Mouse (Mus musculus) ES-E14 (cell line): ENCODE data around the gene Ppil4. TPM values are rescaled to one million over a fixed set of nuclear protein-coding genes. Genes with fewer than 3 reads are reported as not detected.

Experiments used
- DNase-seq: peaks from one replicate; pipeline ENCODE4 v3.0.0-alpha.2; 2013; ENCODE audit warnings: low read depth, low spot score
- H3K27ac ChIP-seq: 2 replicates; pipeline ENCODE4 v1.5.1; 2012; ENCODE audit warnings: low read depth, mild to moderate bottlenecking, low read length, moderate library complexity, mixed read lengths; ENCODE audit not compliant: poor library complexity, insufficient read depth, severe bottlenecking
- H3K36me3 ChIP-seq: 2 replicates; pipeline ENCODE4 v1.6.1; 2012; ENCODE audit warnings: mild to moderate bottlenecking, low read length, moderate library complexity, mixed read lengths; ENCODE audit not compliant: control insufficient read depth, poor library complexity, insufficient read depth, severe bottlenecking
- H3K4me1 ChIP-seq, 2 experiments: fragments of 150-350 bp in 1 of 2; sonication (generic) in 1 of 2; 2 replicates each; pipeline ENCODE4 v1.6.1; 2012; ENCODE audit warnings: low read length in 2 of 2, mild to moderate bottlenecking in 1 of 2, mixed read lengths in 1 of 2; ENCODE audit not compliant: control insufficient read depth in 2 of 2, insufficient read depth in 2 of 2, poor library complexity in 1 of 2
- H3K4me3 ChIP-seq, 2 experiments: fragments of 150-350 bp in 1 of 2; sonication (generic) in 1 of 2; 2 replicates each; pipeline ENCODE4 v1.5.1; 2012; ENCODE audit warnings: low read length in 2 of 2, low read depth in 1 of 2, mild to moderate bottlenecking in 1 of 2, mixed read lengths in 1 of 2; ENCODE audit not compliant: insufficient read depth in 1 of 2, poor library complexity in 1 of 2, severe bottlenecking in 1 of 2
- H3K9ac ChIP-seq: 2 replicates; pipeline ENCODE4 v1.6.1; 2012; ENCODE audit warnings: low read depth, mild to moderate bottlenecking, low read length, mixed read lengths; ENCODE audit not compliant: poor library complexity, insufficient read depth, severe bottlenecking
- H3K9me3 ChIP-seq: fragments of 150-350 bp; sonication (generic); 2 replicates; pipeline ENCODE4 v1.6.1; 2012; ENCODE audit warnings: low read depth, mild to moderate bottlenecking, low read length; ENCODE audit not compliant: control insufficient read depth, insufficient read depth
- CHD2 ChIP-seq: IDR thresholded peaks from 2 replicates; pipeline ENCODE4 v1.6.1; 2014; ENCODE audit warnings: mild to moderate bottlenecking, low read depth, low read length, inconsistent platforms
- HCFC1 ChIP-seq: IDR thresholded peaks from 2 replicates; pipeline ENCODE4 v1.6.1; 2012; ENCODE audit warnings: low read length, inconsistent platforms, borderline replicate concordance; ENCODE audit not compliant: insufficient read depth
- MAFK ChIP-seq: IDR thresholded peaks from 2 replicates; pipeline ENCODE4 v1.6.1; 2014; ENCODE audit warnings: mild to moderate bottlenecking, low read depth, low read length, inconsistent platforms; ENCODE audit not compliant: insufficient read depth
- ZC3H11A ChIP-seq: IDR thresholded peaks from 2 replicates; pipeline ENCODE4 v1.6.1; 2012; ENCODE audit warnings: low read depth, mild to moderate bottlenecking, inconsistent platforms, low read length, borderline replicate concordance
- ZNF384 ChIP-seq: IDR thresholded peaks from 2 replicates; pipeline ENCODE4 v1.6.1; 2012; ENCODE audit warnings: low read depth, low read length, inconsistent platforms
- in situ Hi-C, 2 experiments: fragments of 600-800 bp; cut with MboI; formaldehyde crosslinking; loops; one replicate each; pipeline ENCODE4 v1.15.1; 2025; ENCODE audit warnings: low sequenced_read_pairs in 2 of 2, inconsistent platforms in 1 of 2; ENCODE audit not compliant: unreplicated experiment in 2 of 2
- total RNA-seq: library from RNA; depleted of rRNA; stranded (reverse); fragments of 300-350 nt; gene quantifications from 2 replicates; pipeline ENCODE4 v1.2.3, GENCODE M21; 2012

Ppil4 gene
- total RNA-seq, 1 experiment = 38.6 TPM

- in situ Hi-C loops = no loop called here
- Histone ChIP-seq H3K9ac (no peak overlapping the region), H3K9me3 (no peaks in the 10 kb centered on the region), H3K4me1 (peaks cover 0 to 10% of the 10 kb centered on the region in 2 experiments; a peak in 1 of 4 replicates), H3K27ac (no peak overlapping the region), H3K36me3 (no peaks in the 10 kb centered on the region), H3K4me3 (no peak overlapping the region)
- TF ChIP-seq ZNF384 = no peak
- TF ChIP-seq HCFC1 = no peak
- TF ChIP-seq MAFK = no peak
- no peak for TF ChIP-seq ZC3H11A
- no peak for TF ChIP-seq CHD2
- DNase-seq = no peak
These were observed 72.1 kb downstream of the Ppil4 start for GRCm38 (mm10) chr10:7864806-7865205.

- Histone ChIP-seq H3K4me1 (peaks cover 0 to 11% of the 10 kb centered on the region in 2 experiments; a peak in 1 of 4 replicates), H3K27ac (no peak overlapping the region), H3K9ac (peak overlapping the region; percentile 45), H3K36me3 (no peaks in the 10 kb centered on the region), H3K4me3 (peak overlapping the region; percentile 63 to 66), H3K9me3 (no peaks in the 10 kb centered on the region)
- no peak for DNase-seq
- TF ChIP-seq CHD2 = no peak
- TF ChIP-seq HCFC1 = no peak
- no peak for TF ChIP-seq ZNF384
- TF ChIP-seq ZC3H11A = no peak
- no peak for TF ChIP-seq MAFK
- in situ Hi-C loops = no loop called here
These were observed 74.3 kb downstream of the Ppil4 start for GRCm38 (mm10) chr10:7866762-7867665.

- Histone ChIP-seq H3K36me3 (no peaks in the 10 kb centered on the region), H3K9ac (peak overlapping the region; percentile 45), H3K27ac (no peak overlapping the region), H3K4me1 (peaks cover 0 to 11% of the 10 kb centered on the region in 2 experiments; a peak in 1 of 4 replicates), H3K9me3 (no peaks in the 10 kb centered on the region), H3K4me3 (peak overlapping the region; percentile 63 to 66)
- in situ Hi-C loops = no loop called here
- TF ChIP-seq ZC3H11A (no peak), CHD2 (no peak), MAFK (no peak), ZNF384 (no peak), HCFC1 (no peak)
- no peak for DNase-seq
These were observed 75.0 kb downstream of the Ppil4 start for GRCm38 (mm10) chr10:7867666-7868030.

- Histone ChIP-seq H3K27ac (no peak overlapping the region), H3K9ac (no peak overlapping the region), H3K9me3 (no peaks in the 10 kb centered on the region), H3K4me1 (peaks cover 0 to 11% of the 10 kb centered on the region in 2 experiments; a peak in 1 of 4 replicates), H3K4me3 (no peak overlapping the region), H3K36me3 (no peaks in the 10 kb centered on the region)
- in situ Hi-C loops = no loop called here
- TF ChIP-seq MAFK = no peak
- no peak for DNase-seq
These were observed 77.1 kb downstream of the Ppil4 start for GRCm38 (mm10) chr10:7869746-7870145.
